Mouse (Mus musculus): ENCODE data around the gene Ptrhd1.
A peak's percentile ranks its signal among the peaks of the same experiment; 100 is the strongest.

GRCm38 (mm10) chr12:4233572-4234508 is at the start of gene Ptrhd1, which contains the start of gene Cenpo:
- TF ChIP-seq FLI1 (IDR thresholded peaks at IDR 0.05; ENCODE audit: low read length): peak; percentile 73
- no peak for TF ChIP-seq GATA1 (IDR thresholded peaks at IDR 0.05; ENCODE audit: borderline replicate concordance, low read length)

All from megakaryocyte, embryonic 14.5 days (primary cell).